Mouse (Mus musculus) adrenal gland, postnatal 10 days (tissue): Measurements from ENCODE around the gene Mybl2. TPM values are rescaled to one million over a fixed set of nuclear protein-coding genes. Genes with fewer than 3 reads are reported as not detected.
A peak's percentile ranks its signal among the peaks of the same experiment; 100 is the strongest.

ENCODE experiments used
- DNase-seq: peaks from one replicate; pipeline ENCODE4 v3.0.0; 2021; ENCODE audit warnings: mixed read lengths
- microRNA-seq: library from miRNA; unstranded; fragments of <30 nt; microRNA quantifications from one replicate; pipeline ENCODE4 v1.2.0, GENCODE M21; 2021
- total RNA-seq, 2 experiments: library from RNA; stranded (reverse); gene quantifications; 2 replicates each; pipeline ENCODE4 v1.2.3; 2021

Mybl2 gene
- total RNA-seq, 2 experiments from 2014 or later = 8.8 to 11.1 TPM

DNA sequence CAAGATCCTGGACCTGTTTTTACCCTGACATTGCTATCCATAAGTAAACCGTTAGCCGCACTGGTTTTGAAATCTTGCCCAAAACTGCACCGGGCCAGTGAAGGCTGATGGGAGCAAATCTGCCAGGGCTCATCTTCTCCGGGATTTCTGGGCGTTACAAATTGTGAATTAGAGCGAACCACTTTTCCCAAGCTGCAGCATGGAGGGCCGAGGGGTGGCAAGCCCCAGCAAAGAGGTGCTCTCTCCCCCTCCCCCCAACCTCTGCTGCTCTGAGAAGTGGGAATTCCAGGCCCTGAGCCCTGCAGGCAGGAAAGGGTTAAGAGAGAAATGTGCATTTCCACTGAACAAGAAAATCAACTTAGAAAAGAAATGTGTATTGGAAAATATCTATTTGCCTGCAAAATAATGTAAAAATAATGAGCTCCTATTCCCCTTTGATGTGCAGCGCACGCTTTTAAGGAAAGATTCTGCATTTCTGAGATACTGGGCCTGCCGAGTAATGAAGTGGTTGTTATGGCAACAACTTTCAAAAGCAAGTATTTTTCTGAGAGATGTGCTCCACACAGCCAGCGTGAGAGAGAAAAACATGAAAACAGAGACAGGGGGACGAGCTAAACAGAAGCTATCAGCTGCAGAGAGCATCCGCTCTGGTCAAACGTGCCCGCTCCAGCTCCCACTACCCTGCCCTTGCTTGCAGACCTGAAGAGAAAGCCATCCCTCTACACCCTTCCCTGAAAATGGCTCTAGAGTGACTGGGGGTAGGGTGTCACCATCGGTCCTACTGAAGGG lies 57.1 kb downstream of the Mybl2 start:
- no peak for DNase-seq

DNA sequence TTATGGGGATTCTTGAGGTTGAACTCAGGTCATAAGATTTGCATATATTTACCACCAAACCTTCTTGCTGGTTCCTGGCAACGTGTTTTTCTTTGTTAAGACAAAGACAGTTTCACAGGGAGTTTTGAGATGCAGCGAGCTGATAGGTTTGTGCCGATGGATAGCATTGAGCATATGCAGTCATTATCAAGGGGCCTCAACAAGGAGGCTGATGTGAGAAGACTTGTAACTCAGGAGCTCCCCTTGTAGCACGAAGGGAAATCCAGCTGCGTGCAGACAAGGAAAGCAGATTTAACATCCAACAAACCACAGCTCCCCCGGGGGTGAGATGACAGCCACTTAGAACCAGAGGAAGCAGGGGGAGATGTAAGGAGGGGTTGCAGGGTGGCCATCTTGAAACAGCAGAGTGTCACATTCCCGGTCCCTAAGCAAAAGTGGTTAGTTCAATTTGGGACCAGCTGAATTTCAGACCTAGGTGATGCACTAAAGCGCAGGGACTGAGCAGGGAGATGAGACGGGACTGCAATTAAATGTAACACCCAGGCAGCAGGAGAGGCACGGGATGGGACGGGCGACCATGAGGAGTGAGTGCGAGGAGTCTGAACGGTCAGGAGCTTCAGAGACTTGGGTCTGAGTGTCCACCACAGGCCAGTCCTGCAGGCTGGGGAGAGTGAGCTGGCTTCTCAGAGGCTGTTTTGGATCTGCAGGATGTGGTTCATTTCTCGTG lies 66.3 kb downstream of the Mybl2 start:
- DNase-seq = no peak

DNA sequence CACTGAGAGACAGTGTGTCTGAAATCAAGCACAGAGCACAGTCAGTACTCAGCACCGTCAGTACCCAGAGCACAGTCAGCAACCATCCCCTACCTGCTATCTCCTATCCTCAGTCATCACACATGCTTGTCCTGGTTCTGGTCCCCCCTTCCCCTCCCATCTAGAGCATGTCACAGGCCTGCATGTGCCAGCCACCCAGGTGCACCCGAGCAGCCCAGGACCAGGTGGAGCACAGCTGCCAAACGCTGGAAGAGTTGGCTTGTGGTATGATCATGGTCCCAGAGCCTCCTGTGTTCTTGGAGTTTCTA lies 66.8 kb downstream of the Mybl2 start:
- DNase-seq = no peak

DNA sequence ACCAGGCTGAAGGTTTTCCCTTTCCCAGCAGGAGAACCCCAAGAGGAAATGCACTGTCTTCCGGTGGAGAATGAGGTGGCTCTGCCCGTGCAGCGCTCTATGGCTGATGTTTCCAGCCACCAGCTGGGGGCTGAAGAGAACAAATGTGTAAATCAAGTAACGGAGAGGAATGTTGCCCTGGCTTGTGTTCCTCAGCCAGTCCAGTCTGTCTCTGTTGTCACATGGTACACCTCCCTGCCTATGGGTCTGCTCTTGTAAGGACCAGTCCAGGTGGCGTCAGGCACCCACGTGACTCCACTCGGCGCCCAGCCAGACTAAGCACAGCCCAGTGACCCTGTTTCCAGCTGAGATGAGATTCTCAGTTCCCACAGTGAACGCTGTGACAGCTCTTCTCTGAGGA lies 67.8 kb downstream of the Mybl2 start:
- DNase-seq = peak; percentile 69

DNA sequence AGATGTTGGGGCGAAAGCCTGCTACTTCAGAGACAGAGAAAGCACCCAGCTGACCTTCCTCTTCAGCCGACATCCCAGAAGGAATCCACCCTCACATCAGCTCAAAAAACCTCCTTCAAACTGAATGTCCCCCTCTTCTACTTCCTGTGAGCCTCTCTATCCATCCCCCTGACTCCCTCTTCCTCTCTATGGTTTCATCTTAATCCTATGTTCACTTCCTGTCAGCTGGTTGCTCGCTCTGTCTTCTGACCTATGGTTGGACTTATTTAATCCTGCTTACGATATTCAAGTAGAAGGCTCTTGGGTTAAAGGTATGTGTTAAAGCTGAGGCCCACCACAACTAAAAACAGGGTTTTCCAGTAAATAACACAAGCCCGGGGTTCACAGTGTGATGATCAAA lies 69.0 kb downstream of the Mybl2 start:
- DNase-seq = no peak

DNA sequence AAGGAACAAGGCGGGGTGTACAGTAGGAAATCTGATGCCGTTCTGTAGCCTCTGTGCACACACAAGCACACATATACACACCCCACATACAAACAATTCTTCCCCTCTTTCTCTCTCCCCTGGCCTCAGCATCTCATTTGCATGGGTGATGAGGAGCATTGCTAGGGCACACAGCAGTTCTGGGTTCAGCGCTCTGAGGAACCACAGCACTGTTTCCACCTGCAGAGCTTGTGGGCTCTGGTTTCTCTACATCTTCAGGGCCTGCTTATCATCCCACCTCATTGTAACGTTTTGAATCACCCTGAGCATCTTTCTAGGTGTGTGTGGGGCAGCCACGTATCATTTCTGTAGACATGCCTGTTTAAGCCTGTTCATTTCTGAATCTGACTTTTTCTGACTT lies 76.3 kb downstream of the Mybl2 start:
- DNase-seq = no peak

DNA sequence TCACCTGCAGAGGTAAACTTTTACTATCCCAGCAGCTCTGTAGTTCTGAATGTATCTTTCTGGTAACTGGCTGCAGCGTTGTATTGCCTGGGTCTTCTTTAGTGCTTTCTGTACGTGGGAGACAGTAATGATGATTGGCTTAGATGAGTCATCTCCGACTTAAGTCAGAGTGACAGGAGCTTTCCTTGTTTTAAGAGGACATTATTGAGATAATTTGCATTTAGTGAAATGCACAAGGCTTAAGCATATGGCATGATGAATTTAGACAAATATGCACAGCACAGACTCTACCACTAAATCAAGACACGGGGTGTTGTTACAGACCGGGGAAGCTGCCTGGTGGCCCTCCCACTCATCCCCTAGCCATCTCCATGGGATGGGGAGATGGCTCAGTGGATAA lies 77.8 kb downstream of the Mybl2 start:
- DNase-seq = no peak

Small RNA genes within 50 kb of the gene (microRNA-seq; reads per million reads assigned to microRNA genes)
- gene Gm22174 (not detected), gene Mir7003 (not detected)

Other genes starting within 250 kb of the Mybl2 start
- gene Srsf6, start 123.2 kb upstream of the Mybl2 start, total RNA-seq = 100 to 1,000 TPM; 149 to 168 TPM
- under 1 TPM; 0.33 to 0.63 TPM for gene L3mbtl1, start 111.2 kb upstream of the Mybl2 start, total RNA-seq
- gene Sgk2, start 67.4 kb upstream of the Mybl2 start, total RNA-seq = 1 to 10 TPM; 2.1 to 3.1 TPM
- gene Ift52, start 37.3 kb upstream of the Mybl2 start, total RNA-seq = 10 to 100 TPM; 35.6 to 38.1 TPM
- gene Gtsf1l, start 33.2 kb downstream of the Mybl2 start, total RNA-seq = not detected
- gene Tox2, start 148.4 kb downstream of the Mybl2 start, total RNA-seq = 1 to 10 TPM; 3.9 to 5.0 TPM